Mouse (Mus musculus): ENCODE measurements around the gene Gm40460. TPM values are rescaled to one million over a fixed set of nuclear protein-coding genes. Genes with fewer than 3 reads are reported as not detected.

Gm40460 gene
- total RNA-seq, 2 experiments from 2014 or later, result not detected

Other genes starting within 250 kb of the Gm40460 start
- gene Mob2, start 180.0 kb downstream of the Gm40460 start, total RNA-seq (2021), result 10 to 100 TPM; 45.2 to 58.8 TPM
- gene Dusp8, start 145.2 kb downstream of the Gm40460 start, total RNA-seq (2021), result 10 to 100 TPM in 1 of 2 experiments, 1 to 10 TPM in 1; 8.9 to 23.6 TPM
- not detected for gene Gm45618, start 120.3 kb downstream of the Gm40460 start, total RNA-seq (2021)
- gene Gm39115, start 105.0 kb downstream of the Gm40460 start, total RNA-seq (2021), result not detected
- not detected for gene Gm45337, start 96.5 kb downstream of the Gm40460 start, total RNA-seq (2021)
- gene Gm29735, start 84.0 kb downstream of the Gm40460 start, total RNA-seq (2021), result not detected
- gene Gm4553, start 75.3 kb downstream of the Gm40460 start, total RNA-seq (2021), result not detected
- not detected for gene Krtap5-2, start 65.1 kb downstream of the Gm40460 start, total RNA-seq (2021)
- gene Gm10153, start 50.7 kb downstream of the Gm40460 start, total RNA-seq (2021), result not detected
- not detected for gene Krtap5-3, start 39.7 kb downstream of the Gm40460 start, total RNA-seq (2021)
- not detected for gene Gm7579, start 29.2 kb downstream of the Gm40460 start, total RNA-seq (2021)
- not detected for gene Krtap5-5, start 11.1 kb downstream of the Gm40460 start, total RNA-seq (2021)
- not detected for gene Gm2431, start 17.3 kb upstream of the Gm40460 start, total RNA-seq (2021)
- gene Gm4559, start 33.3 kb upstream of the Gm40460 start, total RNA-seq (2021), result not detected
- gene Krtap5-1, start 56.0 kb upstream of the Gm40460 start, total RNA-seq (2021), result not detected
- not detected for gene Krtap5-4, start 62.5 kb upstream of the Gm40460 start, total RNA-seq (2021)
- gene Ifitm10, start 132.7 kb upstream of the Gm40460 start, total RNA-seq (2021), result 1 to 10 TPM; 2.1 to 3.1 TPM
- gene Gm49369, start 141.6 kb upstream of the Gm40460 start, total RNA-seq (2021), result 1 to 10 TPM; 3.1 to 9.4 TPM
- gene Ctsd, start 147.0 kb upstream of the Gm40460 start, total RNA-seq (2021), result 1,000 to 10,000 TPM; 1,152 to 1,350 TPM
- not detected for gene Syt8, start 193.8 kb upstream of the Gm40460 start, total RNA-seq (2021)
- gene Tnni2, start 200.7 kb upstream of the Gm40460 start, total RNA-seq (2021), result 10 to 100 TPM in 1 of 2 experiments, under 1 TPM in 1; 0.83 to 10.2 TPM
- 10 to 100 TPM; 17.0 to 24.2 TPM for gene Lsp1, start 219.7 kb upstream of the Gm40460 start, total RNA-seq (2021)

Data from adrenal gland, adult 18-20 months (tissue).